Mouse (Mus musculus) intestine, embryonic 16.5 days (tissue): ENCODE data around the gene Ino80e. TPM values are rescaled to one million over a fixed set of nuclear protein-coding genes. Genes with fewer than 3 reads are reported as not detected.
"Not testable (repeated sequence)": the region's sequence is repeated elsewhere in the genome, so short reads cannot be mapped to it uniquely, and the experiment has no call there.

ENCODE experiments used
- ATAC-seq: fragments of 200-750 bp; cut with Nextera tagmentation; 2 replicates; pipeline ENCODE4 v1.8.0; 2017; ENCODE audit warnings: moderate TSS enrichment, moderate library complexity
- H3K27ac ChIP-seq: fragments of 300-500 bp; sonication (generic); 2 replicates; pipeline ENCODE4 v1.5.1; 2014; ENCODE audit warnings: mild to moderate bottlenecking, low read length
- H3K27me3 ChIP-seq: fragments of 300-500 bp; sonication (generic); replicated peaks from 2 replicates; pipeline ENCODE4 v1.6.1; 2014; ENCODE audit warnings: low read length, control low read depth, mixed read lengths; ENCODE audit not compliant: control insufficient read depth, insufficient read depth
- H3K36me3 ChIP-seq: fragments of 300-500 bp; sonication (generic); 2 replicates; pipeline ENCODE4 v1.6.1; 2014; ENCODE audit warnings: low read length, control low read depth; ENCODE audit not compliant: control insufficient read depth, insufficient read depth
- H3K4me1 ChIP-seq: fragments of 300-500 bp; sonication (generic); 2 replicates; pipeline ENCODE4 v1.6.1; 2014; ENCODE audit warnings: low read length, control low read depth, mixed read lengths; ENCODE audit not compliant: control insufficient read depth, insufficient read depth
- H3K4me2 ChIP-seq: fragments of 300-500 bp; sonication (generic); 2 replicates; pipeline ENCODE4 v1.6.1; 2014; ENCODE audit warnings: low read depth, low read length, control low read depth
- H3K4me3 ChIP-seq: fragments of 300-500 bp; sonication (generic); 2 replicates; pipeline ENCODE4 v1.5.1; 2014; ENCODE audit warnings: mild to moderate bottlenecking, low read length
- H3K9ac ChIP-seq: fragments of 300-500 bp; sonication (generic); 2 replicates; pipeline ENCODE4 v1.6.1; 2014; ENCODE audit warnings: low read depth, low read length
- H3K9me3 ChIP-seq: fragments of 300-500 bp; sonication (generic); 2 replicates; pipeline ENCODE4 v1.6.1; 2016; ENCODE audit warnings: low read length, control low read depth; ENCODE audit not compliant: control insufficient read depth
- WGBS: fragments of 180-500 bp; shearing (Covaris S2); extraction: QIAGEN DNeasy Blood & Tissue Kit; methylation state at CpG from one replicate; pipeline ENCODE4 v1.1.7; 2014; 5-methylcytosine and 5-hydroxymethylcytosine counted together
- polyA plus RNA-seq: library from polyadenylated mRNA; unstranded; fragments of >200 nt; fragmentation: Nextera tagmentation; extraction: Ambion mirVana; gene quantifications from 2 replicates; pipeline ENCODE4 v1.2.1, GENCODE M21; 2015

Gene Ino80e
- polyA plus RNA-seq = 62.3 and 64.0 TPM in 2 replicates

- Histone ChIP-seq H3K4me3 (peak within 1 kb of the TSS; percentile 65), H3K4me2 (peak within 1 kb of the TSS; percentile 78), H3K27ac (peak within 1 kb of the TSS; percentile 71), H3K9ac (peak within 1 kb of the TSS; percentile 76), H3K4me1 (peaks cover 30% of the 10 kb centered on the region), H3K36me3 (peaks cover 4% of the 10 kb centered on the region), H3K9me3 (no peaks in the 10 kb centered on the region), H3K27me3 (no peaks in the 10 kb centered on the region)
- peak; percentile 75 for ATAC-seq
- under 1% methylated on average over 41 of the region's 41 CpGs for WGBS
These were observed at the start of gene Ino80e for GRCm38 (mm10) chr7:126862147-126862784. Ino80e (minus strand) TSS chr7:126862377.

- Histone ChIP-seq H3K9ac (no peak overlapping the region), H3K27me3 (no peaks in the 10 kb centered on the region), H3K36me3 (no peaks in the 10 kb centered on the region), H3K27ac (no peak overlapping the region), H3K9me3 (no peaks in the 10 kb centered on the region), H3K4me1 (no peaks in the 10 kb centered on the region), H3K4me3 (no peak overlapping the region), H3K4me2 (no peak overlapping the region)
- WGBS = 74% methylated on average over 3 of the region's 3 CpGs
- no peak for ATAC-seq
These were observed 43.4 kb upstream of the Ino80e start for GRCm38 (mm10) chr7:126905590-126905989.

GRCm38 (mm10) chr7:126899781-126900180, 37.6 kb upstream of the Ino80e start:
- not testable (repeated sequence) for ATAC-seq, H3K4me2 ChIP-seq, H3K9ac ChIP-seq, H3K36me3 ChIP-seq, H3K27ac ChIP-seq, H3K27me3 ChIP-seq, H3K4me3 ChIP-seq, H3K9me3 ChIP-seq, H3K4me1 ChIP-seq
- WGBS = 92% methylated on average over 7 of the region's 9 CpGs

GRCm38 (mm10) chr7:126898102-126898990, 36.2 kb upstream of the Ino80e start:
- Histone ChIP-seq H3K4me3 (peak overlapping the region; percentile 64), H3K27ac (peak overlapping the region; percentile 73), H3K4me2 (peak overlapping the region; percentile 63), H3K4me1 (peaks cover 9% of the 10 kb centered on the region), H3K36me3 (no peaks in the 10 kb centered on the region), H3K9ac (peak overlapping the region; percentile 72), H3K9me3 (no peaks in the 10 kb centered on the region), H3K27me3 (no peaks in the 10 kb centered on the region)
- peak; percentile 97 for ATAC-seq
- WGBS = 11% methylated on average over 37 of the region's 37 CpGs

- peak overlapping the region; percentile 63 for H3K4me2 ChIP-seq
- H3K27me3 ChIP-seq = no peaks in the 10 kb centered on the region
- peak overlapping the region; percentile 64 for H3K4me3 ChIP-seq
- H3K9ac ChIP-seq = peak overlapping the region; percentile 72
- peak overlapping the region; percentile 73 for H3K27ac ChIP-seq
- ATAC-seq = peak; percentile 81
- H3K9me3 ChIP-seq = no peaks in the 10 kb centered on the region
- H3K36me3 ChIP-seq = no peaks in the 10 kb centered on the region
- peaks cover 9% of the 10 kb centered on the region for H3K4me1 ChIP-seq
- WGBS = 22% methylated on average over 16 of the region's 16 CpGs
These were observed 35.4 kb upstream of the Ino80e start for GRCm38 (mm10) chr7:126897390-126898101.

GRCm38 (mm10) chr7:126896912-126897311, 34.7 kb upstream of the Ino80e start:
- H3K4me3 ChIP-seq = no peak overlapping the region
- 85% methylated on average over 5 of the region's 5 CpGs for WGBS
- peak overlapping the region; percentile 72 for H3K9ac ChIP-seq
- H3K27me3 ChIP-seq = no peaks in the 10 kb centered on the region
- peaks cover 9% of the 10 kb centered on the region for H3K4me1 ChIP-seq
- no peaks in the 10 kb centered on the region for H3K9me3 ChIP-seq
- 0 out of 2 replicates have a peak overlapping the region, but pooled peaks have one; percentile 24 for H3K27ac ChIP-seq
- no peak for ATAC-seq
- no peak overlapping the region for H3K4me2 ChIP-seq
- H3K36me3 ChIP-seq = no peaks in the 10 kb centered on the region

GRCm38 (mm10) chr7:126888852-126889251, 26.7 kb upstream of the Ino80e start:
- ATAC-seq = no peak
- 46% methylated on average over 7 of the region's 7 CpGs for WGBS
- no peak overlapping the region for H3K4me2 ChIP-seq
- no peak overlapping the region for H3K27ac ChIP-seq
- no peak overlapping the region for H3K9ac ChIP-seq
- H3K27me3 ChIP-seq = no peaks in the 10 kb centered on the region
- H3K36me3 ChIP-seq = no peaks in the 10 kb centered on the region
- H3K4me1 ChIP-seq = 0 out of 2 replicates have a peak, but pooled peaks cover 3% of the 10 kb centered on the region
- no peak overlapping the region for H3K4me3 ChIP-seq
- H3K9me3 ChIP-seq = no peaks in the 10 kb centered on the region

GRCm38 (mm10) chr7:126887281-126887680, 25.1 kb upstream of the Ino80e start:
- H3K9ac ChIP-seq = no peak overlapping the region
- no peak for ATAC-seq
- WGBS = 77% methylated on average over 5 of the region's 5 CpGs
- H3K4me3 ChIP-seq = no peak overlapping the region
- no peaks in the 10 kb centered on the region for H3K36me3 ChIP-seq
- H3K27ac ChIP-seq = no peak overlapping the region
- H3K4me1 ChIP-seq = peaks cover 12% of the 10 kb centered on the region
- no peaks in the 10 kb centered on the region for H3K9me3 ChIP-seq
- H3K27me3 ChIP-seq = no peaks in the 10 kb centered on the region
- H3K4me2 ChIP-seq = no peak overlapping the region
